Mouse (Mus musculus) right cerebral cortex, postnatal 36 days (tissue): ENCODE measurements around the gene Camk2g.

ENCODE experiments used
- DNase-seq, 2 experiments: peaks; one replicate each; pipeline ENCODE4 v3.0.0; 2022; ENCODE audit warnings: low spot score in 2 of 2, mixed read lengths in 1 of 2

Gene Camk2g

DNA sequence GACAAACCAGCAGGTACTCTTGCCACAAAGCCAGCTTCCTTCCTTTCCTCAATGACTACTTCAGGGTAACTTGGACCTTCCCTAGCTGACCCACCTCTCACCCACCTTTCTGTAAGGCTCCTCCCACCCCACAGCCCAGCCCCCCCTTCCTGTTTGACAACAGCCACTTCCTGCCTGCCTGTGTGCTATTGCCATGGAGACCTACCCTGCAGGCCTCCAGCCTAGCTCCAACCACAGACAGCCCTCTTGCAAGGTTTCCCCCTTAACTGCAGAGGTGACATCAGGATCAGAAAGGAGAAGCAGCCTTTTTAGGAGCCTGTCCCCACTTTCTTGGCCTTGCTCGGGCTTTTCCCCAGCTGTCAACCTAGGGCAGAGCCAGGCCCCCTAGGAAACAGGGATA lies 8.7 kb downstream of the Camk2g start:
- no peak for DNase-seq

DNA sequence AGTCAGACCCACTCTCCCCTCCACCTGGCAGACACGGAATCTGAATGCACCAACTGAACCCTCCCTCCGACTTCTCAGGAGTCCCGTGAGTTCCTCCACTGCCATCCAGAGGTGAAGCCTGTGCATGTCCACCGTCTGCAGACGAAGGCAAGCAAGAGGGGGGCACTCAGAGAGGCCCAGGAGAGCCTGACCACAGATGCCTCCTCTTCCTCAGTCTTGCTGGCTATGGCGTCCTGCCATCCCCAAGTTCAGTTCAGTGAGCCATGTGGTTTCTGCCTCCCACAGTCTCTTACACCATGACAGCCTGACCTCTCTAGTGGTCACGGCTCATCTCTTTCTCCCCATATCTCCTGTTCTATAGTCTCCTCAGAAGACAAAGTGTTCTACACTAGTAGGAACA lies 9.2 kb downstream of the Camk2g start:
- no peak for DNase-seq

DNA sequence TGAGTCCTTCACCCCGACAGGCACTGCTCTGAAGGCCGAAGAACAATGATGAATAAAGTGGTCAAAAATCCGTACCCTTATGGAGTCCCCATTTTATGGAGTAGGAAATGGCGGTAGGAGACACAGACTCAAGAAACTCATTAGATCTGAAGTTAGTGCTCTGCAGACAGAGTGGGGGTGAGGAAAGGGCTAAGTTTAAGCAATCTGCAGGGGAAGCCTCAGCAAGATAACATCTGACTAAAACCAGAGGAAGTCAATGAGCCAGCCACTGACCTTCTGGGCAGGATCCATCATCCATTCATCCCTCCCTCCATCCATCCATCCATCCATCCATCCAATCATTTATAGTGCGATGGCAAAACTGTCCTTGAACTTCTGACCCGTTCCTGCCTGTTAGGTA lies 10.4 kb downstream of the Camk2g start:
- DNase-seq, result no peak

- DNase-seq, result no peak
Observed at GRCm38 (mm10) chr14:20782860-20783259, 11.0 kb downstream of the Camk2g start.

GRCm38 (mm10) chr14:20780217-20780616 lies 13.7 kb downstream of the Camk2g start:
- no peak for DNase-seq

- DNase-seq, result peak in 1 of 2 experiments; percentile 54
Observed at GRCm38 (mm10) chr14:20778496-20778895, 15.4 kb downstream of the Camk2g start.

GRCm38 (mm10) chr14:20775661-20776060 lies 18.2 kb downstream of the Camk2g start:
- DNase-seq, result no peak

DNA sequence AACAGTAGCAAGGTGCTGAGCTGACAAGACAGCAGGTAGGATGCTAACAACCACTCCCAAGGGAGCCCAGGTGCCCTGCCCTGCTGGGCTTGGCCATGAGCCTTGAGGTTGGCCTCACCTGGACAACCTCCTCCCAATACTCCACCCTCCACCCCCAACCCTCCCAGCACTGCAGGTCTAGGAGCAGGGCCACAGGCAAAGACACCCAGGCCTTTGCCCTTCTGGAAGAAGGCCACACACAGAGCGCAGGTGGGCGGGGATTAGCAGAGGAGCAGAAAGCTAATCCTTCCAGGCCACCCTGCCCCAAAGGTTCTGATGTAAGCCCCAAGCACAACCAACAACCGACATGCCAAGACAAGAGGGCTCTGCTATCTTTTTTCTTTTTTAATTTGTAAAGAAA lies 20.5 kb downstream of the Camk2g start:
- DNase-seq, result no peak

- no peak for DNase-seq
Observed at GRCm38 (mm10) chr14:20772808-20773207, 21.1 kb downstream of the Camk2g start.

DNA sequence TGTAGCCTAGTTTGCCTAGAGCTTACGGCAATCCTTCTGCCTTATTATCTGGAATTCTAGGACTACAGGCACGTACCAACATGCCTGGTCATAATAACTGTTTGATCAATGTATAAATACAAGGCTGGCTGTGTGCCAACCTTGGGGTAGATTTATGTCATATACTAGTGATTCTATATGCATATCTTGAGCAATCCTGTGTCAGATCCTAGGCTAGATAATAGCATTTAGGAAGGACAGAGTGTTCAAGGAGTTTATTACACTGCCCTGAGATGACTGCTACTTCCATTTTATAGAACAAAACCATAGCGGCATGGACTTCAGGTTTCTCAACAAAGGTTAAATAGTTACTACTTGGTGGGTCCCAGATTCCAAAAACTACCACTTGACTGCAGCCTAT lies 21.9 kb downstream of the Camk2g start:
- DNase-seq, result no peak

- DNase-seq, result no peak
Observed at GRCm38 (mm10) chr14:20768581-20768980, 25.3 kb downstream of the Camk2g start.

GRCm38 (mm10) chr14:20767936-20768335 lies 26.0 kb downstream of the Camk2g start:
- DNase-seq, result no peak

DNA sequence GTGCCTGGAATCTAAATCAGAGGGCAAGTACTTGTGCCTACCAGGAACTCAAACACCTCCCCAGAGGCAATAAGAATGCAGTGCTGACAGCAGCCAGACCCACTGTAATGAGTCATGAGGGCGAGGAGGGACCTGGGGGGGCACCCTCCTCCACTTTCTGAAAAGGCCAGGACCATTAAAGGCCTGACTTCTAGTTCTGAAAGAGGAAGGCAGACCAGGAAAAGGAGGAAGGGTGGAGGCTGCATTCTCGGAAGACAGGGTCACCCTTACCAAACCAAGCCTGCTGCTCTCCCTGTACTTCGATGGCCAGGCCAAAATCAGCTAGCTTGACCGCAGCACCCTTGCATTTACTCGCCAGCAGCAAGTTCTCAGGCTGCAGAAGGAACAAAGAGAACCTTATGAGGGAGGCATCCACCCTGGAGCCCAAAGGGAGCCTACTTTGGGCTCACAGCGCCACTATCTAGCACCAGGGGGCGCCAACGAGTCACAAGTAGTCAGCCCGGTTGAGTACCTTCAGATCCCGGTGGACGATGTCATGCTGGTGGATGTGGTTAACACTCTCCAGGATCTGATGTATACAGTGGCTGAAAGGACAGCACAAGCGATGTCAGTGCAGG lies 28.1 kb downstream of the Camk2g start:
- peak; percentile 77 to 84 for DNase-seq

- DNase-seq, result no peak
Observed at GRCm38 (mm10) chr14:20764942-20765341, 28.9 kb downstream of the Camk2g start.

DNA sequence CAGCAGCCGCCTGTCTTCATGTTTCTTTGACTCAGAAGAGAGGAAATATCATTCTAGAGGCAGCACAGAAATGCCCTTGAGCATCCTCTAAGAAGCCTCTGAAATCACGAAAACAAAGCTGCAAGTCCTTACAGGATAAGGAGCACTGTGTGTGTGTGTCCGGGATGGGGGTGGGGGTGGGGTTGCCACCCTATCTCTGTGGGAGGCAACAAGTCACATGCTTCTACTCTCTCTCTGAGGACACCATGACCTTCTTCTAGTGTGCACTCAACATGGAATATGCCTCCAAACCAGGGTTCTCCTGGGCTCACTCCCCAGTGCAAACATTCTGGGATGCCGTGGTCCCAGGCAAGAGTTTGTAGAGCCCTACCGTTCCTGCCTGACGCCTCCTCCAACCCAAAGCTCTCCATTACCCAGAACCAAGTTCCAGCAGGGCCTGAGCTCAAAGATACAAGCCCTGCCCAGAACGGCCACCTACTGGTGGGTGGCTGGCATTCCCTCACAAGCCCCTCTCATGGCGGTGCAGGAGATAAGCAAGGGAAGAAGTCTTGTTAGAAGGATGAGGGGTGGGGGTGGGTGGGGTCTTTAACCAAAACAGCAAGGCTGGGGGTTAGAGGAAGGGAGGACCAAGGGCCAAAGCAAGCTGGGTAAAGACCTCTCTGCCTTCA lies 35.0 kb downstream of the Camk2g start:
- no peak for DNase-seq

DNA sequence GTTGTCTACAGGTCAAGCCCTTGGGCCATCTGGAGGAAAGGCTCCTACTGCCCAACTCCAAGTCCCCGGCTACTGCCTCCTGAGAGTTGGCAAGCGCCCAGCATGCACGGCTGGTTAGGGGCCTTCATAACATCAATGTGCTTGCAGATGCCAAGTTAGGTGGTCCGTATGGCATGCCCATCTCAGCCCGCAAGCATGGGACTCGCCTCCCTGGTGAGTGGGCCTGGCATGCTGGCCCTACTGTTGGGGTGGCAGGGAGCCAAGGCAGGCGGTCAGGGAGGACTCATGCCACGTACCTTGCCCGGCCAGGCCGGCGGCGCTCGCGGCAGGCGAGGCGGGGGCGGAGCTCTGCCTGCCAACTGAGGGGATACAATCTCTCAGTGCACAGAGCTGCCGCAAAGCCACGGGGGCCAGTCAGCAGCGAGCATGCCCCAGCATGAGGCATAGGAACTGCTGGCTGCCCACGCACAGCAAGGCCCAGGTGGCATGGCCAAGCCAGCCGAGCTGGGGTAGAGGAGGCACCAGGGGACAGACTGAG lies 36.4 kb downstream of the Camk2g start:
- no peak for DNase-seq

DNA sequence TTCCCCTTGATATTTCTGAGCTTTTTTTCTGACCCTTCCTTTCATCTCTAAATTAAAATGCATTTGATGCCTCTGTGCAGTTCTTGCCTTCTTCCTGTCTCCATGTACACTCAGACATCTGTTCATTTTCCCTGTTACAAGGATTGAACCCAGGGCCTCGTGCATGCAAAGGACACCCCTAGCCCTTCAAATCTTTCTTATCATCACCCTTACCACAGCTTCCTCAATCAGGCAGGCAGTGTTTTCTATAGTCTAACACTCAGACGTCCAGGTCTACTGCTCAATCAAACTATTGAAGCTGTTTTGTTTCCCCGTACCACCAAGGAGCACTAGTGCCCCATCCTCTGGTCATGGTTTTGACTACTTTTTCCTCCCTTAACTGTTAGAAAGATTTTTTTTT lies 40.1 kb downstream of the Camk2g start:
- no peak for DNase-seq

- DNase-seq, result no peak
Observed at GRCm38 (mm10) chr14:20750503-20750902, 43.4 kb downstream of the Camk2g start.

GRCm38 (mm10) chr14:20749494-20750051 lies 44.3 kb downstream of the Camk2g start:
- no peak for DNase-seq

- DNase-seq, result no peak
Observed at GRCm38 (mm10) chr14:20748388-20748787, 45.5 kb downstream of the Camk2g start.

- DNase-seq, result no peak
Observed at GRCm38 (mm10) chr14:20746935-20747334, 47.0 kb downstream of the Camk2g start.

- no peak for DNase-seq
Observed at GRCm38 (mm10) chr14:20743614-20744013, 50.3 kb downstream of the Camk2g start.

GRCm38 (mm10) chr14:20741301-20741700 lies 52.6 kb downstream of the Camk2g start:
- no peak for DNase-seq
